Mouse (Mus musculus): ENCODE measurements at regions not wholly inside any gene's neighbourhood (a gene's known extent, or its start where the extent isn't known, plus 50 kb on each side); places are given as distances from the start of the nearest gene placed in this dataset.
A peak's percentile ranks its signal among the peaks of the same experiment; 100 is the strongest.
"Not testable (repeated sequence)": the region's sequence is repeated elsewhere in the genome, so short reads cannot be mapped to it uniquely, and the experiment has no call there.

GRCm38 (mm10) chr2:166516261-166516660 lies 197.4 kb downstream of the Prex1 start:
- WGBS, result 64% methylated on average over 1 of the region's 1 CpGs

GRCm38 (mm10) chr2:166514664-166515063 lies 199.0 kb downstream of the Prex1 start:
- Histone ChIP-seq H3K9ac (no peak overlapping the region), H3K27ac (no peak overlapping the region), H3K9me3 (no peaks in the 10 kb centered on the region), H3K36me3 (no peaks in the 10 kb centered on the region), H3K4me3 (no peak overlapping the region), H3K27me3 (no peaks in the 10 kb centered on the region), H3K4me2 (replicated peaks) (no peak overlapping the region), H3K4me1 (peaks cover 34% of the 10 kb centered on the region)
- WGBS, result 27% methylated on average over 8 of the region's 8 CpGs
- ATAC-seq (ENCODE audit: low FRiP score, low read depth), result no peak

More at GRCm38 (mm10) chr2:166516261-166516660, 197.4 kb downstream of the Prex1 start:
- Histone ChIP-seq H3K27me3 (no peaks in the 10 kb centered on the region), H3K9ac (no peak overlapping the region), H3K27ac (no peak overlapping the region), H3K4me1 (peaks cover 24% of the 10 kb centered on the region), H3K9me3 (no peaks in the 10 kb centered on the region), H3K36me3 (no peaks in the 10 kb centered on the region), H3K4me3 (no peak overlapping the region), H3K4me2 (replicated peaks) (no peak overlapping the region)
- ATAC-seq (ENCODE audit: low FRiP score, low read depth), result no peak

- Histone ChIP-seq H3K9ac (no peak overlapping the region), H3K27ac (no peak overlapping the region), H3K9me3 (peaks cover 7% of the 10 kb centered on the region; the same call in 1 of the 2 replicates), H3K4me2 (replicated peaks) (no peak overlapping the region), H3K27me3 (no peaks in the 10 kb centered on the region), H3K4me1 (peaks cover 28% of the 10 kb centered on the region), H3K36me3 (no peaks in the 10 kb centered on the region), H3K4me3 (no peak overlapping the region)
- no peak for ATAC-seq (ENCODE audit: low FRiP score, low read depth)
- WGBS, result 78% methylated on average over 8 of the region's 8 CpGs
Measured at GRCm38 (mm10) chr2:166512488-166512887, 201.1 kb downstream of the Prex1 start.

- not testable (repeated sequence) for H3K9me3 ChIP-seq; H3K4me3 ChIP-seq; H3K4me2 ChIP-seq (replicated peaks); H3K27me3 ChIP-seq; H3K36me3 ChIP-seq; H3K27ac ChIP-seq; ATAC-seq (ENCODE audit: low FRiP score, low read depth); H3K9ac ChIP-seq
- 73% methylated on average over 3 of the region's 3 CpGs for WGBS
- H3K4me1 ChIP-seq, result peaks cover 21% of the 10 kb centered on the region
Measured at GRCm38 (mm10) chr2:166511477-166511876, 202.2 kb downstream of the Prex1 start.

- H3K27ac ChIP-seq, result no peak overlapping the region
- H3K4me3 ChIP-seq, result no peak overlapping the region
- H3K36me3 ChIP-seq, result no peaks in the 10 kb centered on the region
- H3K9me3 ChIP-seq, result peaks cover 7% of the 10 kb centered on the region; the same call in 1 of the 2 replicates
- H3K4me1 ChIP-seq, result peaks cover 22% of the 10 kb centered on the region
- WGBS, result 71% methylated on average over 4 of the region's 4 CpGs
- no peaks in the 10 kb centered on the region for H3K27me3 ChIP-seq
- H3K4me2 ChIP-seq (replicated peaks), result no peak overlapping the region
- no peak for ATAC-seq (ENCODE audit: low FRiP score, low read depth)
- no peak overlapping the region for H3K9ac ChIP-seq
Measured at GRCm38 (mm10) chr2:166510776-166511175, 202.9 kb downstream of the Prex1 start.

GRCm38 (mm10) chr2:166509591-166509990 lies 204.0 kb downstream of the Prex1 start:
- no peak for ATAC-seq (ENCODE audit: low FRiP score, low read depth)
- Histone ChIP-seq H3K4me1 (peaks cover 33% of the 10 kb centered on the region), H3K4me2 (replicated peaks) (no peak overlapping the region), H3K27ac (peak overlapping the region; percentile 59; the same call in 1 of the 2 replicates), H3K4me3 (no peak overlapping the region), H3K9ac (no peak overlapping the region), H3K9me3 (peaks cover 7% of the 10 kb centered on the region; the same call in 1 of the 2 replicates), H3K27me3 (no peaks in the 10 kb centered on the region), H3K36me3 (no peaks in the 10 kb centered on the region)
- WGBS, result 59% methylated on average over 10 of the region's 10 CpGs

GRCm38 (mm10) chr2:166508656-166509420 lies 204.8 kb downstream of the Prex1 start:
- Histone ChIP-seq H3K9me3 (peaks cover 7% of the 10 kb centered on the region; the same call in 1 of the 2 replicates), H3K9ac (no peak overlapping the region), H3K27me3 (no peaks in the 10 kb centered on the region), H3K4me2 (replicated peaks) (no peak overlapping the region), H3K36me3 (no peaks in the 10 kb centered on the region), H3K4me3 (no peak overlapping the region), H3K4me1 (peaks cover 41% of the 10 kb centered on the region), H3K27ac (peak overlapping the region; percentile 59; the same call in 1 of the 2 replicates)
- WGBS, result 72% methylated on average over 8 of the region's 8 CpGs
- ATAC-seq (ENCODE audit: low FRiP score, low read depth), result no peak

- Histone ChIP-seq H3K4me3 (no peak overlapping the region), H3K9ac (0 out of 2 replicates have a peak overlapping the region, but pooled peaks have one; percentile 13), H3K4me1 (peaks cover 35% of the 10 kb centered on the region), H3K27me3 (no peaks in the 10 kb centered on the region), H3K36me3 (no peaks in the 10 kb centered on the region), H3K27ac (peak overlapping the region; percentile 67), H3K4me2 (replicated peaks) (no peak overlapping the region), H3K9me3 (peaks cover 7% of the 10 kb centered on the region; the same call in 1 of the 2 replicates)
- ATAC-seq (ENCODE audit: low FRiP score, low read depth), result peak; percentile 41; the same call in 1 of the 2 replicates
- 20% methylated on average over 9 of the region's 9 CpGs for WGBS
Measured at GRCm38 (mm10) chr2:166505309-166505708, 208.3 kb downstream of the Prex1 start.

- WGBS, result 56% methylated on average over 6 of the region's 6 CpGs
- H3K27ac ChIP-seq, result peak overlapping the region; percentile 39; the same call in 1 of the 2 replicates
Measured at GRCm38 (mm10) chr2:166503666-166504065, 210.0 kb downstream of the Prex1 start.

GRCm38 (mm10) chr2:166492895-166493294 lies 220.7 kb downstream of the Prex1 start:
- 78% methylated on average over 12 of the region's 12 CpGs for WGBS
- Histone ChIP-seq H3K9ac (no peak overlapping the region), H3K4me3 (no peak overlapping the region), H3K27ac (no peak overlapping the region), H3K4me1 (peaks cover 42% of the 10 kb centered on the region), H3K36me3 (no peaks in the 10 kb centered on the region), H3K9me3 (no peaks in the 10 kb centered on the region), H3K4me2 (replicated peaks) (no peak overlapping the region), H3K27me3 (no peaks in the 10 kb centered on the region)
- ATAC-seq (ENCODE audit: low FRiP score, low read depth), result no peak

More at GRCm38 (mm10) chr2:166503666-166504065, 210.0 kb downstream of the Prex1 start:
- H3K4me2 ChIP-seq (replicated peaks), result no peak overlapping the region
- H3K36me3 ChIP-seq, result no peaks in the 10 kb centered on the region
- 0 out of 2 replicates have a peak, but pooled peaks cover under 1% of the 10 kb centered on the region for H3K9me3 ChIP-seq
- peak; percentile 40; the same call in 1 of the 2 replicates for ATAC-seq (ENCODE audit: low FRiP score, low read depth)
- H3K4me1 ChIP-seq, result peaks cover 30% of the 10 kb centered on the region
- no peaks in the 10 kb centered on the region for H3K27me3 ChIP-seq
- no peak overlapping the region for H3K4me3 ChIP-seq
- peak overlapping the region; percentile 19; the same call in 1 of the 2 replicates for H3K9ac ChIP-seq

- Histone ChIP-seq H3K9me3 (no peaks in the 10 kb centered on the region), H3K27me3 (no peaks in the 10 kb centered on the region), H3K9ac (no peak overlapping the region), H3K4me2 (replicated peaks) (no peak overlapping the region), H3K4me1 (peaks cover 46% of the 10 kb centered on the region), H3K36me3 (no peaks in the 10 kb centered on the region), H3K4me3 (no peak overlapping the region), H3K27ac (no peak overlapping the region)
- no peak for ATAC-seq (ENCODE audit: low FRiP score, low read depth)
- 69% methylated on average over 12 of the region's 12 CpGs for WGBS
Measured at GRCm38 (mm10) chr2:166492421-166492820, 221.2 kb downstream of the Prex1 start.

- H3K9ac ChIP-seq, result no peak overlapping the region
- H3K4me2 ChIP-seq (replicated peaks), result no peak overlapping the region
- H3K36me3 ChIP-seq, result no peaks in the 10 kb centered on the region
- no peak overlapping the region for H3K27ac ChIP-seq
- H3K27me3 ChIP-seq, result no peaks in the 10 kb centered on the region
- peaks cover 46% of the 10 kb centered on the region for H3K4me1 ChIP-seq
- H3K4me3 ChIP-seq, result no peak overlapping the region
- ATAC-seq (ENCODE audit: low FRiP score, low read depth), result no peak
- WGBS, result 61% methylated on average over 6 of the region's 6 CpGs
- no peaks in the 10 kb centered on the region for H3K9me3 ChIP-seq
Measured at GRCm38 (mm10) chr2:166491861-166492260, 221.8 kb downstream of the Prex1 start.
